Mouse (Mus musculus) telencephalon, adult 2 months (tissue): ENCODE data around the gene Cldn20.

Source experiments
- DNase-seq: peaks from one replicate; pipeline ENCODE4 v3.0.0-alpha.2; 2011; ENCODE audit warnings: low read depth, low spot score

Gene Cldn20

GRCm38 (mm10) chr17:3529523-3529922, 2.8 kb upstream of the Cldn20 start:
- no peak for DNase-seq

- no peak for DNase-seq
Observed at GRCm38 (mm10) chr17:3530549-3530948, 1.8 kb upstream of the Cldn20 start.

- no peak for DNase-seq
Observed at GRCm38 (mm10) chr17:3531641-3532040, 713 bp upstream of the Cldn20 start.

GRCm38 (mm10) chr17:3533425-3533824, 1.1 kb downstream of the Cldn20 start:
- DNase-seq, result no peak

GRCm38 (mm10) chr17:3540304-3540703, 8.0 kb downstream of the Cldn20 start:
- DNase-seq, result no peak

- no peak for DNase-seq
Observed at GRCm38 (mm10) chr17:3541033-3541432, 8.7 kb downstream of the Cldn20 start.

GRCm38 (mm10) chr17:3547725-3548124, 15.4 kb downstream of the Cldn20 start:
- DNase-seq, result no peak

- no peak for DNase-seq
Observed at GRCm38 (mm10) chr17:3556251-3556650, 23.9 kb downstream of the Cldn20 start.

- peak; percentile 99 for DNase-seq
Observed at GRCm38 (mm10) chr17:3557331-3558311, 25.3 kb downstream of the Cldn20 start, which contains the start of gene Tfb1m. Tfb1m (minus strand) TSS chr17:3557781.

- no peak for DNase-seq
Observed at GRCm38 (mm10) chr17:3558356-3558870, 26.1 kb downstream of the Cldn20 start.

- no peak for DNase-seq
Observed at GRCm38 (mm10) chr17:3560534-3560933, 28.2 kb downstream of the Cldn20 start.

- DNase-seq, result no peak
Observed at GRCm38 (mm10) chr17:3562405-3562804, 30.1 kb downstream of the Cldn20 start.

GRCm38 (mm10) chr17:3570876-3571275, 38.5 kb downstream of the Cldn20 start:
- peak; percentile 45 for DNase-seq
